Comparison of ENCODE assay signal across 9 mouse cellular contexts in genomic region chr17:75177920-75178867, GRCm38 (mm10).
DNase-seq lines count a peak whose midpoint lies in the region; ATAC-seq and TF ChIP-seq lines count a peak whose summit lies in the region.
"Had no signal": no experiment of that assay in that cellular context is flagged by ENCODE, and none has a peak within 500 bp of the region (broad histone marks: within the 10 kb centered on the region; RNA-seq: fewer than 3 reads in every experiment).

No protein-coding gene starts in this region.

- no peak overlapping the region for H3K27ac ChIP-seq in kidney, adult 2 months (ENCODE audit: insufficient read depth, low read depth, low read length)
- peak overlapping the region; percentile 67 for H3K27ac ChIP-seq in embryonic facial prominence, embryonic 12.5 days
- peak overlapping the region; percentile 51 for H3K27ac ChIP-seq in lung, postnatal 0 days (ENCODE audit: low read length)

- H3K9me3 ChIP-seq in embryonic facial prominence, embryonic 12.5 days = no peaks in the 10 kb centered on the region
- H3K9me3 ChIP-seq in lung, postnatal 0 days (ENCODE audit: low read length) = no peaks in the 10 kb centered on the region

- H3K36me3 ChIP-seq in kidney, adult 2 months (ENCODE audit: control insufficient read depth, insufficient read depth, low read length) = no peaks in the 10 kb centered on the region
- no peaks in the 10 kb centered on the region for H3K36me3 ChIP-seq in embryonic facial prominence, embryonic 12.5 days
- H3K36me3 ChIP-seq in lung, postnatal 0 days (ENCODE audit: insufficient read depth, low read length) = no peaks in the 10 kb centered on the region
- H3K36me3 ChIP-seq: G1E had no signal

- H3K4me2 ChIP-seq in embryonic facial prominence, embryonic 12.5 days (replicated peaks) = peak overlapping the region; percentile 49
- H3K4me2 ChIP-seq in lung, postnatal 0 days (replicated peaks; ENCODE audit: low read depth, low read length) = peak overlapping the region; percentile 54

- TF ChIP-seq POLR2A in kidney, adult 2 months (IDR thresholded peaks at IDR 0.05; ENCODE audit: low read depth, low read length) = no peak

- WGBS in kidney, adult 2 months = 51% methylated on average over 24 of the region's 24 CpGs
- 23% methylated on average over 24 of the region's 24 CpGs for WGBS in embryonic facial prominence, embryonic 12.5 days
- WGBS in lung, postnatal 0 days = 24% methylated on average over 24 of the region's 24 CpGs

- no peaks in the 10 kb centered on the region for H3K27me3 ChIP-seq in kidney, adult 2 months (replicated peaks; ENCODE audit: control insufficient read depth, insufficient read depth, low read length)
- H3K27me3 ChIP-seq in embryonic facial prominence, embryonic 12.5 days = no peaks in the 10 kb centered on the region
- no peaks in the 10 kb centered on the region for H3K27me3 ChIP-seq in lung, postnatal 0 days (replicated peaks; ENCODE audit: insufficient read depth, low read length)

- H3K9ac ChIP-seq in embryonic facial prominence, embryonic 12.5 days = 0 out of 2 replicates have a peak overlapping the region, but pooled peaks have one; percentile 4
- 0 out of 2 replicates have a peak overlapping the region, but pooled peaks have one; percentile 12 for H3K9ac ChIP-seq in lung, postnatal 0 days (replicated peaks; ENCODE audit: low read depth)

- peak; percentile 22 for DNase-seq in kidney, adult 2 months
- no peak for DNase-seq in kidney, adult 8-10 months
- DNase-seq in heart, adult 9 months (ENCODE audit: low spot score in 2 of 2) = peak; percentile 35 to 57
- peak; percentile 15 for DNase-seq in kidney, adult 9 months
- peak; percentile 89 for DNase-seq in lung, postnatal 0 days (ENCODE audit: low spot score)
- DNase-seq in ovary, postnatal 36 days (ENCODE audit: low spot score) = peak; percentile 8
- DNase-seq in T-cell, adult 2 months (ENCODE audit: low spot score) = no peak

- TF ChIP-seq CTCF in kidney, adult 2 months (conservative IDR thresholded peaks at IDR 0.05; ENCODE audit: insufficient read depth, insufficient read length, low read depth, low read length) = no peak
- TF ChIP-seq CTCF in lung, postnatal 0 days (IDR thresholded peaks at IDR 0.05) = peak; percentile 46

- H3K4me3 ChIP-seq in kidney, adult 2 months (ENCODE audit: insufficient read depth, low read depth, low read length) = peak overlapping the region; percentile 14; the same call in 1 of the 2 replicates
- H3K4me3 ChIP-seq in embryonic facial prominence, embryonic 12.5 days = 0 out of 2 replicates have a peak overlapping the region, but pooled peaks have one; percentile 5
- peak overlapping the region; percentile 24 for H3K4me3 ChIP-seq in lung, postnatal 0 days (ENCODE audit: low read depth, low read length)

- peak; percentile 83 for ATAC-seq in embryonic facial prominence, embryonic 12.5 days (ENCODE audit: insufficient number of reproducible peaks, insufficient read depth, low FRiP score, low TSS enrichment)
- peak; percentile 84 for ATAC-seq in lung, postnatal 0 days

- TF ChIP-seq EP300 in lung, postnatal 0 days (IDR thresholded peaks at IDR 0.05) = peak; percentile 88

- H3K4me1 ChIP-seq in kidney, adult 2 months (ENCODE audit: control insufficient read depth, insufficient read depth, low read length) = no peaks in the 10 kb centered on the region
- H3K4me1 ChIP-seq in embryonic facial prominence, embryonic 12.5 days = peaks cover 23% of the 10 kb centered on the region
- peaks cover 3% of the 10 kb centered on the region; the same call in 1 of the 2 replicates for H3K4me1 ChIP-seq in lung, postnatal 0 days (ENCODE audit: insufficient read depth, low read depth, low read length)

Comparison
In these comparisons a context has a peak if more than half of its experiments do, and no peak if none do; other contexts are left out.
1. DNase-seq: peak in kidney, adult 2 months (single experiment), heart, adult 9 months (2 of 2), kidney, adult 9 months (single experiment), lung, postnatal 0 days (single experiment) and ovary, postnatal 36 days (single experiment); none in kidney, adult 8-10 months (0 of 2) and T-cell, adult 2 months (single experiment).
2. Peak in every context shown above with its lines, with median percentiles within 50 percentile points of each other: H3K4me3 ChIP-seq.